Comparison of ENCODE assay signal across 12 mouse cellular contexts in the genomic region with DNA sequence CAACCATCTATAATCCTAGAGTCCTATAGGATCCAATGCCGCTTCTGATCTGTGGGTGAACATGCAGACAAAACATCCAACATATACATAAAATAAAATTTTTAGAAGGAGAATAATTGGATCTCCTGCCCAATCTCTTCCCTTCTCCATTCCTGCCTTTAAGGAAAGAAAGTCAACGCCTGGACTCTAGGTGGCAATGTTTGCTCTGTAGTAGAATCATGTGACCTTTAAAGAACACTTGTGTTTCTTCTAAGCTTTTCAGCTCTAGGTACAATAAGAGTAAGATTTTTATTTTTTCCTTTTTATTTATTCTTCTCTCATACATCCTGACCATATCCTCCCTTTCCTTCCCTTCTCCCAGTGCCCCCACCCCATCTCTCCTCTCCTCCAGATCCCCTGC. TPM values are rescaled to one million over a fixed set of nuclear protein-coding genes. Genes with fewer than 3 reads are reported as not detected.
DNase-seq lines count a peak whose midpoint lies in the region; ATAC-seq and TF ChIP-seq lines count a peak whose summit lies in the region.
"Had no signal": no experiment of that assay in that cellular context is flagged by ENCODE, and none has a peak within 500 bp of the region (broad histone marks: within the 10 kb centered on the region; RNA-seq: fewer than 3 reads in every experiment).

No protein-coding gene starts in this region.

- no peak overlapping the region for H3K27ac ChIP-seq in gastrocnemius, adult 2 months
- peak overlapping the region; percentile 29 for H3K27ac ChIP-seq in liver, adult 2 months (replicated peaks; ENCODE audit: insufficient read depth, low read depth, low read length)
- no peak overlapping the region for H3K27ac ChIP-seq in liver, embryonic 11.5 days (ENCODE audit: low read depth, low read length)
- H3K27ac ChIP-seq: limb, embryonic 15.5 days had no signal

- TF ChIP-seq POLR2A in liver, adult 2 months (IDR thresholded peaks at IDR 0.05; ENCODE audit: extremely low read depth, insufficient read depth, low read length): no peak

- H3K4me3 ChIP-seq in gastrocnemius, adult 2 months: peak overlapping the region; percentile 74
- H3K4me3 ChIP-seq in liver, adult 2 months (ENCODE audit: insufficient read depth, low read depth, low read length): peak overlapping the region; percentile 54
- no peak overlapping the region for H3K4me3 ChIP-seq in liver, embryonic 11.5 days (ENCODE audit: low read depth, low read length)
- H3K4me3 ChIP-seq: limb, embryonic 15.5 days had no signal

- H3K9ac ChIP-seq in liver, adult 2 months (ENCODE audit: low read depth, low read length): peak overlapping the region; percentile 68
- no peak overlapping the region for H3K9ac ChIP-seq in liver, embryonic 11.5 days (ENCODE audit: low read depth, low read length)
- H3K9ac ChIP-seq: limb, embryonic 15.5 days had no signal

- intact Hi-C loops in gastrocnemius, adult 2 months (cut with DNase I): loop anchor here (5.0 kb wide), 1 partner anchor 40 kb away; the partner anchor contains the start of gene Timeless

- 35% methylated on average over 2 of the region's 2 CpGs for WGBS in liver, adult 2 months
- 55% methylated on average over 2 of the region's 2 CpGs for WGBS in liver, embryonic 11.5 days

- peaks cover 22% of the 10 kb centered on the region; the same call in 1 of the 2 replicates for H3K79me2 ChIP-seq in liver, adult 2 months (ENCODE audit: control insufficient read depth, insufficient read depth, low read length)

- no peak for DNase-seq in gastrocnemius, adult 2 months
- no peak for DNase-seq in gastrocnemius, adult 18-20 months (ENCODE audit: low spot score)
- DNase-seq in liver, adult 2 months (ENCODE audit: extremely low read depth, low read depth, low spot score): peak; percentile 62
- no peak for DNase-seq in liver, embryonic 11.5 days (ENCODE audit: low spot score)
- peak; percentile 22 for DNase-seq in A20 (ENCODE audit: low read depth, low spot score)
- peak; percentile 37 for DNase-seq in c-Kit-positive CD71-positive TER-119-negative erythroid progenitor cells, embryonic 14.5 days (ENCODE audit: low read depth)
- DNase-seq in frontal cortex, postnatal 10 days (ENCODE audit: low spot score in 2 of 2): no peak
- DNase-seq in frontal cortex, postnatal 14 days (ENCODE audit: low spot score in 2 of 2): no peak
- DNase-seq: gastrocnemius, postnatal 25 days; heart, postnatal 14 days; spleen, adult 18-20 months had no signal

- H3K4me1 ChIP-seq in liver, adult 2 months (ENCODE audit: control insufficient read depth, insufficient read depth, low read length): peaks cover 16% of the 10 kb centered on the region
- peaks cover 6% of the 10 kb centered on the region for H3K4me1 ChIP-seq in liver, embryonic 11.5 days (replicated peaks; ENCODE audit: control insufficient read depth, insufficient read depth, low read length)

- H3K9me3 ChIP-seq in liver, embryonic 11.5 days (ENCODE audit: control insufficient read depth, low read length): no peaks in the 10 kb centered on the region
- H3K9me3 ChIP-seq: limb, embryonic 15.5 days had no signal

- no peak overlapping the region; the same call in 1 of the 2 replicates for H3K4me2 ChIP-seq in liver, embryonic 11.5 days
- H3K4me2 ChIP-seq: limb, embryonic 15.5 days had no signal

- H3K36me3 ChIP-seq in liver, adult 2 months (ENCODE audit: control insufficient read depth, insufficient read depth, low read length): peaks cover 14% of the 10 kb centered on the region
- H3K36me3 ChIP-seq in liver, embryonic 11.5 days (ENCODE audit: control insufficient read depth, insufficient read depth, low read length): no peaks in the 10 kb centered on the region

- H3K27me3 ChIP-seq in liver, adult 2 months (ENCODE audit: control insufficient read depth, insufficient read depth, low read length): no peaks in the 10 kb centered on the region
- no peaks in the 10 kb centered on the region for H3K27me3 ChIP-seq in liver, embryonic 11.5 days (replicated peaks; ENCODE audit: control insufficient read depth, insufficient read depth, low read length)
- H3K27me3 ChIP-seq: limb, embryonic 15.5 days had no signal

- TF ChIP-seq CTCF in gastrocnemius, adult 2 months (IDR thresholded peaks at IDR 0.05): peak; percentile 46
- no peak for TF ChIP-seq CTCF in liver, adult 2 months (IDR thresholded peaks at IDR 0.05; ENCODE audit: low read depth, low read length)

- no peak for ATAC-seq in liver, embryonic 11.5 days (replicated peaks; ENCODE audit: low FRiP score)

RNA-seq across cellular contexts. Expression of gene Stat2, which starts 1.5 kb away (rescaled TPM):
- total RNA-seq in gastrocnemius, adult 2 months (2021): 1 to 10 TPM; 3.2 to 4.5 TPM
- total RNA-seq in gastrocnemius, adult 18-20 months (2021): 1 to 10 TPM; 2.7 to 5.2 TPM
- total RNA-seq in liver, adult 2 months (2014; rRNA removed): 17.0 and 17.6 TPM in 2 replicates
- 26.3 and 46.6 TPM in 2 replicates for polyA plus RNA-seq in liver, adult 2 months (2012; rRNA removed)
- 12.5 and 14.9 TPM in 2 replicates for polyA plus RNA-seq in liver, embryonic 11.5 days (2014; fragmentation: Nextera tagmentation; extraction: Ambion mirVana)

RNA-seq across cellular contexts. Expression of gene Apof, which starts 3.4 kb away (rescaled TPM):
- not detected for total RNA-seq in gastrocnemius, adult 2 months (2021)
- under 1 TPM in 1 of 2 experiments, not detected in 1; 0.28 TPM for total RNA-seq in gastrocnemius, adult 18-20 months (2021)
- 1,199 and 1,422 TPM in 2 replicates for total RNA-seq in liver, adult 2 months (2014; rRNA removed)
- polyA plus RNA-seq in liver, adult 2 months (2012; rRNA removed): 2,021 and 2,079 TPM in 2 replicates
- 25.0 and 28.0 TPM in 2 replicates for polyA plus RNA-seq in liver, embryonic 11.5 days (2014; fragmentation: Nextera tagmentation; extraction: Ambion mirVana)
- total RNA-seq: gastrocnemius, postnatal 25 days; heart, postnatal 14 days had no signal

RNA-seq across cellular contexts. Expression of gene Apon, which starts 18.0 kb away (rescaled TPM):
- total RNA-seq in gastrocnemius, adult 2 months (2021): not detected
- total RNA-seq in gastrocnemius, adult 18-20 months (2021): under 1 TPM in 1 of 2 experiments, not detected in 1; 0.21 TPM
- 201 and 227 TPM in 2 replicates for total RNA-seq in liver, adult 2 months (2014; rRNA removed)
- 446 and 456 TPM in 2 replicates for polyA plus RNA-seq in liver, adult 2 months (2012; rRNA removed)
- polyA plus RNA-seq in liver, embryonic 11.5 days (2014; fragmentation: Nextera tagmentation; extraction: Ambion mirVana): 0.43 and 0.92 TPM in 2 replicates
- total RNA-seq: gastrocnemius, postnatal 25 days had no signal

RNA-seq across cellular contexts. Expression of gene Il23a, which starts 26.7 kb away (rescaled TPM):
- total RNA-seq in gastrocnemius, adult 2 months (2021): not detected
- not detected for total RNA-seq in gastrocnemius, adult 18-20 months (2021)
- total RNA-seq in liver, adult 2 months (2014; rRNA removed): not detected in 2 replicates
- polyA plus RNA-seq in liver, adult 2 months (2012; rRNA removed): not detected in 2 replicates
- polyA plus RNA-seq in liver, embryonic 11.5 days (2014; fragmentation: Nextera tagmentation; extraction: Ambion mirVana): 0.12 and 0.22 TPM in 2 replicates
- total RNA-seq: gastrocnemius, postnatal 25 days had no signal

RNA-seq across cellular contexts. Expression of gene Pan2, which starts 31.3 kb away (rescaled TPM):
- total RNA-seq in gastrocnemius, adult 2 months (2021): 1 to 10 TPM; 5.1 to 5.3 TPM
- 1 to 10 TPM; 3.3 to 3.7 TPM for total RNA-seq in gastrocnemius, adult 18-20 months (2021)
- 9.1 and 11.8 TPM in 2 replicates for total RNA-seq in liver, adult 2 months (2014; rRNA removed)
- 12.7 and 20.3 TPM in 2 replicates for polyA plus RNA-seq in liver, adult 2 months (2012; rRNA removed)
- 27.8 and 29.9 TPM in 2 replicates for polyA plus RNA-seq in liver, embryonic 11.5 days (2014; fragmentation: Nextera tagmentation; extraction: Ambion mirVana)

Comparison
In these comparisons a context has a peak if more than half of its experiments do, and no peak if none do; other contexts are left out.
1. DNase-seq: peak in liver, adult 2 months (single experiment), A20 (single experiment) and c-Kit-positive CD71-positive TER-119-negative erythroid progenitor cells, embryonic 14.5 days (single experiment); none in gastrocnemius, adult 2 months (single experiment), gastrocnemius, adult 18-20 months (single experiment), liver, embryonic 11.5 days (single experiment), frontal cortex, postnatal 10 days (0 of 2) and frontal cortex, postnatal 14 days (0 of 2).
2. RNA of gene Apof, which starts 3.4 kb away (total RNA-seq): 1,199 to 1,422 TPM in liver, adult 2 months; 0.28 TPM in gastrocnemius, adult 18-20 months and not detected in gastrocnemius, adult 2 months; every median in the first group is over 100 times any median in the second.
3. RNA of gene Apon, which starts 18.0 kb away (total RNA-seq): 201 to 227 TPM in liver, adult 2 months; 0.21 TPM in gastrocnemius, adult 18-20 months and not detected in gastrocnemius, adult 2 months; every median in the first group is over 100 times any median in the second.